Mouse (Mus musculus): ENCODE results near the gene Ptpn1.

DNA sequence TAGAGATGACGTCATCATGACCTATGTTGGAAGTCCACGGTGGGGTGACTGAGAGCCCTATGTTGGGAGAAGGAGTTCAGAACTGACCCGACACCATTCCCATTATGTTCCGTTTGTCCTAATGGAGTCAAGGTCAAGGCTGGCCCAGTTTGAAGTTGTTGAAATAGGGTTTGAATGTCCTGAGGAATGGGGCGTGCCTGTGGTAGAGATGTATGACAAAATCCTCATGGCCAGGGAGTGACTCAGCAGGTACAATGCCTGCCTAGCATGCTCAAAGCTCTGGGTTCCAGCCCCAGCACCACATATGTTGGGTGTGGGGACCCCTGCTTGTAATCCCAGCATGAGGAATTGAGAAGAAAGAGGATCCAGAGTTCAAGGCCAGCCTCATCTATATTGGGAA, 20.3 kb upstream of the Ptpn1 start:
- TF ChIP-seq POLR2A (IDR thresholded peaks at IDR 0.05; ENCODE audit: low read depth, low read length) = no peak
- TF ChIP-seq CTCF (IDR thresholded peaks at IDR 0.05; ENCODE audit: extremely low read depth, insufficient read length, insufficient replicate concordance, low read depth, low read length) = no peak
